Mouse (Mus musculus): ENCODE results near the gene Znrd1.

- TF ChIP-seq ZNF384 (IDR thresholded peaks at IDR 0.05; ENCODE audit: low read depth, low read length), result no peak
- TF ChIP-seq EP300 (IDR thresholded peaks at IDR 0.05; ENCODE audit: low read depth in 1 of 2, low read length in 2 of 2), result no peak
- TF ChIP-seq BHLHE40 (IDR thresholded peaks at IDR 0.05; ENCODE audit: borderline replicate concordance, low read depth, low read length), result no peak
- TF ChIP-seq HCFC1 (IDR thresholded peaks at IDR 0.05; ENCODE audit: low read depth, low read length), result no peak
- no peak for TF ChIP-seq POLR2A (IDR thresholded peaks at IDR 0.05; ENCODE audit: control insufficient read depth in 1 of 2, insufficient read depth in 1 of 2, low read depth in 1 of 2, low read length in 2 of 2, poor library complexity in 1 of 2)
- no peak for TF ChIP-seq CTCF (IDR thresholded peaks at IDR 0.05 in 2 of 3, conservative IDR thresholded peaks at IDR 0.05 in 1 of 3; ENCODE audit: control insufficient read depth in 1 of 3, insufficient read depth in 1 of 3, low read depth in 2 of 3, low read length in 3 of 3, poor library complexity in 1 of 3, severe bottlenecking in 1 of 3)
- no peak for TF ChIP-seq MEF2A (IDR thresholded peaks at IDR 0.05; ENCODE audit: extremely low read depth, insufficient replicate concordance, low read depth, low read length, poor library complexity, severe bottlenecking)
Measured at GRCm38 (mm10) chr17:36961125-36961524, 2.8 kb upstream of the Znrd1 start.
